Mouse (Mus musculus): ENCODE data around the gene Ipo9. TPM values are rescaled to one million over a fixed set of nuclear protein-coding genes. Genes with fewer than 3 reads are reported as not detected.
"Not testable (repeated sequence)": the region's sequence is repeated elsewhere in the genome, so short reads cannot be mapped to it uniquely, and the experiment has no call there.

Gene Ipo9
- polyA plus RNA-seq, 1 experiment from 2014 or later, result 217 TPM

GRCm38 (mm10) chr1:135384171-135384570, 46.1 kb downstream of the Ipo9 start:
- Histone ChIP-seq H3K4me1 (replicated peaks; ENCODE audit: control insufficient read depth, insufficient read depth, low read length) (no peaks in the 10 kb centered on the region), H3K4me2 (replicated peaks; ENCODE audit: low read depth, low read length) (no peak overlapping the region), H3K9ac (ENCODE audit: low read depth, low read length) (no peak overlapping the region), H3K27me3 (ENCODE audit: control insufficient read depth, insufficient read depth, low read length) (no peaks in the 10 kb centered on the region), H3K36me3 (ENCODE audit: control insufficient read depth, insufficient read depth, low read length) (peaks cover 28% of the 10 kb centered on the region; the same call in 1 of the 2 replicates), H3K4me3 (ENCODE audit: low read depth, low read length) (no peak overlapping the region), H3K9me3 (ENCODE audit: control insufficient read depth, low read length) (no peaks in the 10 kb centered on the region), H3K27ac (ENCODE audit: low read depth, low read length) (no peak overlapping the region)
- no peak for DNase-seq (ENCODE audit: low spot score)
- no peak for ATAC-seq (ENCODE audit: low FRiP score)
- 97% methylated on average over 5 of the region's 5 CpGs for WGBS

- not testable (repeated sequence) for H3K4me1 ChIP-seq (replicated peaks; ENCODE audit: control insufficient read depth, insufficient read depth, low read length); H3K9ac ChIP-seq (ENCODE audit: low read depth, low read length); H3K27me3 ChIP-seq (ENCODE audit: control insufficient read depth, insufficient read depth, low read length); H3K9me3 ChIP-seq (ENCODE audit: control insufficient read depth, low read length); H3K4me2 ChIP-seq (replicated peaks; ENCODE audit: low read depth, low read length); ATAC-seq (ENCODE audit: low FRiP score); DNase-seq (ENCODE audit: low spot score); H3K27ac ChIP-seq (ENCODE audit: low read depth, low read length); H3K4me3 ChIP-seq (ENCODE audit: low read depth, low read length)
- H3K36me3 ChIP-seq (ENCODE audit: control insufficient read depth, insufficient read depth, low read length), result peaks cover 13% of the 10 kb centered on the region; the same call in 1 of the 2 replicates
- WGBS, result 56% methylated on average over 6 of the region's 6 CpGs
Observed at GRCm38 (mm10) chr1:135381560-135381959, 48.7 kb downstream of the Ipo9 start.

GRCm38 (mm10) chr1:135380071-135380991, 50.0 kb downstream of the Ipo9 start:
- Histone ChIP-seq H3K9me3 (ENCODE audit: control insufficient read depth, low read length) (no peaks in the 10 kb centered on the region), H3K36me3 (ENCODE audit: control insufficient read depth, insufficient read depth, low read length) (0 out of 2 replicates have a peak, but pooled peaks cover 7% of the 10 kb centered on the region), H3K27me3 (ENCODE audit: control insufficient read depth, insufficient read depth, low read length) (no peaks in the 10 kb centered on the region), H3K9ac (ENCODE audit: low read depth, low read length) (no peak overlapping the region), H3K4me3 (ENCODE audit: low read depth, low read length) (no peak overlapping the region), H3K4me1 (replicated peaks; ENCODE audit: control insufficient read depth, insufficient read depth, low read length) (peaks cover under 1% of the 10 kb centered on the region; the same call in 1 of the 2 replicates), H3K4me2 (replicated peaks; ENCODE audit: low read depth, low read length) (no peak overlapping the region), H3K27ac (ENCODE audit: low read depth, low read length) (no peak overlapping the region)
- WGBS, result 80% methylated on average over 15 of the region's 15 CpGs
- no peak for DNase-seq (ENCODE audit: low spot score)
- no peak for ATAC-seq (ENCODE audit: low FRiP score)

- DNase-seq (ENCODE audit: low spot score) (no peak), ATAC-seq (ENCODE audit: low FRiP score) (no peak)
- Histone ChIP-seq H3K9ac (ENCODE audit: low read depth, low read length) (no peak overlapping the region), H3K36me3 (ENCODE audit: control insufficient read depth, insufficient read depth, low read length) (0 out of 2 replicates have a peak, but pooled peaks cover 4% of the 10 kb centered on the region), H3K4me3 (ENCODE audit: low read depth, low read length) (no peak overlapping the region), H3K4me2 (replicated peaks; ENCODE audit: low read depth, low read length) (no peak overlapping the region), H3K9me3 (ENCODE audit: control insufficient read depth, low read length) (no peaks in the 10 kb centered on the region), H3K4me1 (replicated peaks; ENCODE audit: control insufficient read depth, insufficient read depth, low read length) (peaks cover 4% of the 10 kb centered on the region; the same call in 1 of the 2 replicates), H3K27ac (ENCODE audit: low read depth, low read length) (no peak overlapping the region), H3K27me3 (ENCODE audit: control insufficient read depth, insufficient read depth, low read length) (no peaks in the 10 kb centered on the region)
- 54% methylated on average over 2 of the region's 2 CpGs for WGBS
Observed at GRCm38 (mm10) chr1:135379048-135379447, 51.3 kb downstream of the Ipo9 start.

GRCm38 (mm10) chr1:135378576-135378975, 51.7 kb downstream of the Ipo9 start:
- H3K9me3 ChIP-seq (ENCODE audit: control insufficient read depth, low read length), result no peaks in the 10 kb centered on the region
- H3K27ac ChIP-seq (ENCODE audit: low read depth, low read length), result no peak overlapping the region
- no peak for ATAC-seq (ENCODE audit: low FRiP score)
- 76% methylated on average over 9 of the region's 9 CpGs for WGBS
- H3K4me3 ChIP-seq (ENCODE audit: low read depth, low read length), result no peak overlapping the region
- H3K4me2 ChIP-seq (replicated peaks; ENCODE audit: low read depth, low read length), result no peak overlapping the region
- DNase-seq (ENCODE audit: low spot score), result no peak
- no peak overlapping the region for H3K9ac ChIP-seq (ENCODE audit: low read depth, low read length)
- 0 out of 2 replicates have a peak, but pooled peaks cover under 1% of the 10 kb centered on the region for H3K36me3 ChIP-seq (ENCODE audit: control insufficient read depth, insufficient read depth, low read length)
- H3K27me3 ChIP-seq (ENCODE audit: control insufficient read depth, insufficient read depth, low read length), result no peaks in the 10 kb centered on the region
- peaks cover 4% of the 10 kb centered on the region; the same call in 1 of the 2 replicates for H3K4me1 ChIP-seq (replicated peaks; ENCODE audit: control insufficient read depth, insufficient read depth, low read length)

- ATAC-seq (ENCODE audit: low FRiP score) (peak; percentile 91), DNase-seq (ENCODE audit: low spot score) (peak; percentile 87)
- Histone ChIP-seq H3K4me1 (replicated peaks; ENCODE audit: control insufficient read depth, insufficient read depth, low read length) (peaks cover 6% of the 10 kb centered on the region; the same call in 1 of the 2 replicates), H3K27me3 (ENCODE audit: control insufficient read depth, insufficient read depth, low read length) (no peaks in the 10 kb centered on the region), H3K9ac (ENCODE audit: low read depth, low read length) (peak within 1 kb of the TSS; percentile 94), H3K4me2 (replicated peaks; ENCODE audit: low read depth, low read length) (peak within 1 kb of the TSS; percentile 92), H3K9me3 (ENCODE audit: control insufficient read depth, low read length) (no peaks in the 10 kb centered on the region), H3K36me3 (ENCODE audit: control insufficient read depth, insufficient read depth, low read length) (no peaks in the 10 kb centered on the region), H3K4me3 (ENCODE audit: low read depth, low read length) (peak within 1 kb of the TSS; percentile 77), H3K27ac (ENCODE audit: low read depth, low read length) (peak within 1 kb of the TSS; percentile 68)
- 4% methylated on average over 26 of the region's 38 CpGs for WGBS
Observed at GRCm38 (mm10) chr1:135374868-135375581, 55.3 kb downstream of the Ipo9 start, which contains the start of gene Shisa4. Gene Shisa4, minus strand, starts transcription at chr1:135375237.

GRCm38 (mm10) chr1:135374175-135374867, 56.0 kb downstream of the Ipo9 start:
- peak overlapping the region; percentile 68 for H3K27ac ChIP-seq (ENCODE audit: low read depth, low read length)
- peak overlapping the region; percentile 92 for H3K4me2 ChIP-seq (replicated peaks; ENCODE audit: low read depth, low read length)
- DNase-seq (ENCODE audit: low spot score) (peak; percentile 57), ATAC-seq (ENCODE audit: low FRiP score) (peak; percentile 18)
- no peaks in the 10 kb centered on the region for H3K9me3 ChIP-seq (ENCODE audit: control insufficient read depth, low read length)
- H3K36me3 ChIP-seq (ENCODE audit: control insufficient read depth, insufficient read depth, low read length), result no peaks in the 10 kb centered on the region
- peak overlapping the region; percentile 94 for H3K9ac ChIP-seq (ENCODE audit: low read depth, low read length)
- peaks cover 6% of the 10 kb centered on the region; the same call in 1 of the 2 replicates for H3K4me1 ChIP-seq (replicated peaks; ENCODE audit: control insufficient read depth, insufficient read depth, low read length)
- 2% methylated on average over 19 of the region's 19 CpGs for WGBS
- peak overlapping the region; percentile 77 for H3K4me3 ChIP-seq (ENCODE audit: low read depth, low read length)
- 0 out of 2 replicates have a peak, but pooled peaks cover 3% of the 10 kb centered on the region for H3K27me3 ChIP-seq (ENCODE audit: control insufficient read depth, insufficient read depth, low read length)

GRCm38 (mm10) chr1:135373171-135373677, 57.1 kb downstream of the Ipo9 start:
- peak overlapping the region; percentile 40 for H3K9ac ChIP-seq (ENCODE audit: low read depth, low read length)
- peak overlapping the region; percentile 17 for H3K4me2 ChIP-seq (replicated peaks; ENCODE audit: low read depth, low read length)
- H3K27ac ChIP-seq (ENCODE audit: low read depth, low read length), result no peak overlapping the region
- WGBS, result 64% methylated on average over 4 of the region's 4 CpGs
- H3K4me3 ChIP-seq (ENCODE audit: low read depth, low read length), result no peak overlapping the region
- 0 out of 2 replicates have a peak, but pooled peaks cover 3% of the 10 kb centered on the region for H3K27me3 ChIP-seq (ENCODE audit: control insufficient read depth, insufficient read depth, low read length)
- ATAC-seq (ENCODE audit: low FRiP score) (no peak), DNase-seq (ENCODE audit: low spot score) (no peak)
- no peaks in the 10 kb centered on the region for H3K9me3 ChIP-seq (ENCODE audit: control insufficient read depth, low read length)
- H3K4me1 ChIP-seq (replicated peaks; ENCODE audit: control insufficient read depth, insufficient read depth, low read length), result peaks cover 6% of the 10 kb centered on the region; the same call in 1 of the 2 replicates
- no peaks in the 10 kb centered on the region for H3K36me3 ChIP-seq (ENCODE audit: control insufficient read depth, insufficient read depth, low read length)

Data from hindbrain, embryonic 11.5 days (tissue).